Mouse (Mus musculus): ENCODE results near the gene Socs2.
"Not testable (repeated sequence)": the region's sequence is repeated elsewhere in the genome, so short reads cannot be mapped to it uniquely, and the experiment has no call there.

The Socs2 gene

DNA sequence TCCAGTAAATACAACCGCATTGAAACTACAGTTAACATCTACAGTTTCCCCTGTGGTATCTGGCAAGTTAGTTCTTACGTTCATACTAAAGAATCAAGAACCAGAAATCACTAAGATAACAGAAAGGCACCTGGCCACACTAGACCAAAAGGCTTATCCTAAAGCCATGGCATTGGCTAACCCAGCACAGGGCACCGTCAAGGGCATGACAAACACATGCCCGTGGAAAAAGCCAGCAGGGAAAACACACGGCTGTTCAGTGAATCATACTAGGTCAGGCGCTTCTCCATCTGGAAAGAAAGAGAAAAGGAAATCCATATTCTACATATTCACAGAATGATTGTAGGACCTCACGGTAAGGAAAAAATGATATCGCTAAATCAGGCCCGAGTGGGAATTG is 26.1 kb downstream of the Socs2 start:
- DNase-seq: no peak

DNA sequence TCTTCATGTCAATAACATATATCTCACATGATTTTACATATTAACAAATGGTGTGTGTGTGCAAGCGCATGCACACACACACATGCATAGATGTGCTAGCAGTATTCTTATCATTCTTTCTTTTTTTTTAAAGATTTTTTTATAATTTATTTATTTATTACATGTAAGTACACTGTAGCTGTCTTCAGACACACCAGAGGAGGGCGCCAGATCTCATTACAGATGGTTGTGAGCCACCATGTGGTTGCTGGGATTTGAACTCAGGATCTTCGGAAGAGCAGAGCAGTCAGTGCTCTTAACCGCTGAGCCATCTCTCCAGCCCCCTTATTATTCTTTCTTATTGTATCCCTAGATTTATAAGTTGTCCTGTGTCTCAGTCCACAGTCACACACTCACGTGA is 27.2 kb downstream of the Socs2 start:
- DNase-seq: not testable (repeated sequence)

DNA sequence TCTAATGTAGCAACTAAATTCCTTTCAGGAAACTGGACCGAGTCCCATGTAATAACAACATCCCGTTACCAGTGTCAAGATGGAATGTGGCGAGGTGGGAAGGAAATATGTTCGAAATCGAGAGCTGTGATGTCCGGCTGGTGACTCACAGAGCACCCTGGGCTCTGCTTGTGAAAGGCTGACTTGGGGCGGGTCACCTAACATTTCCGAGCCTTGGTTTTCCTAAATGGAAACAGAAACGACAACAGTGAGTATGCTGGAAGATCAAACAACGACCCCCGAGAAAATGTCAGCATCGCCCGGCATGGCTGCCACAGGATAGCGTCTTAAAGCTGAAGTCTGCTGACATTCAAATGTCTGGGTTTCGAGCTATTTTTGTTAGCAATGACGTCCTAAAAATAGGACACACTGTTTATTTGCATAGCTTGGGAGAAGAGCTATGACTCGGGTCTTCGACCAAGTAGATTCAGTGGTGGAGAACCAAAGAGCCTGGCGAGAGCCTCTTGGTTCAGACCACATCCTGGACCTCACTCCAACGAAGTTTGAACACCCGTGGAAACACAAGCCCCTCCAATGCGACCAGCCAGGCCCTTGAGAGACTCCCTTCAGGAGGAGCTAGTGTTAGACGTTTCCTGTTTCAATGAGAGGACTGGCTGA is 28.0 kb downstream of the Socs2 start:
- no peak for DNase-seq

DNA sequence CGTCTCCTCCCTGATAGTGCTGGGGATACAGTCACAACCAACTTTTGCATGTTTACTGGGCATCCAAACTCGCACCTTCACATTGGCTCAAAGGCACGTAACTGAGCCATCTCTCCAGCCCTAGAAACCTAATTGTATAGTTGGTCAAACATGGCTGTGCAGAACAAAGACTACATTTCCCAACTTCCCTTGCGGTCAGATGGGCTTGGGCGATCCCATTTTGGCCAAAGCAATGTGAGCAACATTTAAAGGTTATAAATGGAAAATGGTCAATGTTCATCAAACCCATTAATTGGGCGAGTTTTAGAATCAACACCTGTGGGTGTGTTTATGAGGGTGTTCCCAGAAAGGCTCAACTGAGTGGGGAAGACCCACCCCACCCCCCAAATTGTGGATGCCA is 30.5 kb downstream of the Socs2 start:
- no peak for DNase-seq

DNA sequence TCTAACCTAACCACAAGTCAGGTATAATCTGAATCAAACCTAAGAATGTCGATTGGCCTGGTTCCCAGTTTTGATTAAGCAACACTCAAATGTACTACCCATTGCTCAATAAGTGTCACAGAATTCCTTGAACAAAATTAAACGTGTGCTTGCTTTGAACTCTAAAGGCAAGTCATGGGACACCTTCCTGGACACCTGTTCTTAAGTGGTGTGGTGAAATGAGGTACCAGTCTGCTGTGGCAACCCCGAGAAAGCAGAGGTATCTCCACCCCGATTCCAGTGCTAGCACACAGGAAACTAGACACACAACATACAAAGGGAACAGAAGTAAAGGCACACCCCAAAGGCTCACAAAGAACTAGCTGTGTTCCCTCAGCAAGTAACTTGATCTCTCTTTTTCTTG is 31.2 kb downstream of the Socs2 start:
- no peak for DNase-seq

DNA sequence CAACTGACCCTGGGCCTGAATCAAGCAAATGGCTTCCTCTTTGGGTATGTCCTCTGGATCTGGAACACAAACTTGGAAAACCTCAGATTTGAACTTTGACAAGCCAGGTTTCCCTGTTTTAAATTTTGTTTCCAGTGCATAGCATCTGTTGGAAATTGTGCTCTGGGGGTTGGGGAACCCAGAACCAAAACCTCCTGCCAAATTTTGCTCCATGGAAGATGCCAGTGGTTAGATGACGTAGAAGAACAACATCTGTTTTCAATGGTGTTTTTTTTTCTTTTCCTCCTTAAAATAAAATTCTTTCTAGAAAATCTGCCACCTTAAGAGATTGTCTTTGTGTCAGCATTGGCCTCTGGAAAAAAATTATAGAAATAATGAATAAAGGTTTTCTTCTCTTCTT is 31.9 kb downstream of the Socs2 start:
- DNase-seq: no peak

DNA sequence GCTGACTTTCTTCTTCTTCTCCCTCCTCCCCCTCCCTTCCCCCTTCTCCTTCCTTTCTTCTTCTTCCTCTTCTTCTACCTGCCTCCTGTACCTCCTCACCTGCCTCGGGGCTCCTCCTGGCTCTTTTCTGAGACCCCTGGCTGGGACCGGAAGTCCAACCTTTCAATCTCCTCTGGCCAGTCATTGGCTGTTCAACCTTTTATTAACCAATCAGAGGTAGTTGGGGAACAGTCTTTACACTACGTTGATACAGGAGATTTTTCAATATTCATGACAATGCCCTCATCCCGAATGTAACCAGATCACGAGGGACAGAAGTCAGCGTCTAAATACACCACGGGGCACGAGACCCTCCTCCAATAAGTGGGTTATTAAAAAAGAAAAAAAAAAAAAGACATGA is 32.5 kb downstream of the Socs2 start:
- no peak for DNase-seq

GRCm38 (mm10) chr10:95373340-95373739 is 43.6 kb downstream of the Socs2 start:
- DNase-seq: no peak

DNA sequence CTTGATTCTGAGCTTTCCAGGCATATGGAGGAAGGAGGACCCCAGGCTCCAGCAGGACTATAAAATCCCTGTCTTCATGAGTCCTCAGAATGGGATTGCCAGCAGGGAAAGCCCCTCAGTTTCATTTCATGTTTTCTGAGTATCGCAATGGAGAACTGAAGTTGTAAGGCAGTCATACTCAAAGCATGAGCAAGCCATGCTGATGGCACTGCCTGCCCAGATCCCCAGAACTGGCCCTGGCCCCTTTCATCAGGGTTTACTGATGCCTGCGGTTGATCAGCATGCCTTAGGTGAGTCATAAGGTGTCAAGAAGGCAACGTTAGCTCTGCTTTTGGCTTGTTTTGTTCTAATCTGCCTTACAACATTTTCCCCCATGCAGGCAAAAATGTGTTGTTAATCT is 45.0 kb downstream of the Socs2 start:
- no peak for DNase-seq

GRCm38 (mm10) chr10:95369190-95369589 is 47.8 kb downstream of the Socs2 start:
- DNase-seq: no peak

DNA sequence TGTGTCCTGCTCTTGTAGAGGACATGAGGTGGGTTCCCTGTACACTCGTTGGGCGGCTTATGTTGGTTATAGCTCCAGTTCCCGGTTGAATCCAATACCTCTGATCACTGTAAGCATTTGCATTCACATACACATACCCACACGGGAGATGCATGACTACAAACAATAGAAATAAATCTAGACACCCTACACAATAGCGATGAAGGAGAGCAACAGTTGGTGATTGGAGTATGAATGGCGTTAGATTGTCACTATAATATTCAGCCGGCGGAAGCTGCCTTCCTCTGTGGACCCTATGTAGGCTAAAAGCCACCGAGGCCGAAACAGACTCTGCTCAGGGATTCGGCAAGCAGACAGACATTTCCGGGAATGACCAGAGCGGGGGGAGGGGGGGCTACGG is 48.8 kb downstream of the Socs2 start:
- no peak for DNase-seq

DNA sequence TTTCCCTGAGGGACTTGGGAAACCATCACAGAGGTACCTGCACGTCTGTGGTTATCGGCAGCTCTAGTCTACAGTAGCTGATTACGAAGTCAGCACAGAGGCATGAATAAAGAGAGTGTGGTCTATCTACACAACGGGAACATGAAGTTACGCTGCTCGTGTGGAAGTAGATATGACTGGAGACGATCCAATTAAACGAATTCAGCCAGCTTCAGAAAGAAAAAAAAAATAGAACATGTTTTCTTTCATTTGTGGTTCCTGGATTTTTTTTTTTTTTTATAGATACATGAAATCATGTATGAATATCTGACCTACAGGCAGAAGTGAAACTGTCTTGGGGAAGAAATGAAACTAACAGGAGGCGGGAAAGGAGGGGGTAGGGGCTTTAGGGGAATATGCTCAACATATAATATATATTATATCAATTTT is 49.3 kb downstream of the Socs2 start:
- no peak for DNase-seq

DNA sequence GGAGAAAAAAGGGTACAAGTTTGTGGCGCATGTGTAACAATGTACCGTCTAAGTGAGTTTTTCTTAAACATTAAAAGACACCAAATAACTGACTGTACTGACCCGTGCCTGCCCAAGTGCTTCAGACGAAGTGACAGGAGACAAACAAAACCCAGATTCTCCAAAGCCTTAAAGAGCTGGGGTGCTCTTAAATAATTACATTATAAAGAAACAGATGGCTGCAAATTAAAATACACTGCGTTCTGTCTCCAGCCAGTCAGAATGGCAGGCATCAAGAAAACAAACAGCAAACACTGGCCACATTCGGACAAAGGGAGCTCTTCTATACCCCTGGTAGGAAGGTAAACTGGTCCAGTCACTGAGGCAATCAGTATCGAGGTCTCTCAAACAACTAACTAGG is 49.7 kb downstream of the Socs2 start:
- no peak for DNase-seq

GRCm38 (mm10) chr10:95362326-95362725 is 54.7 kb downstream of the Socs2 start:
- DNase-seq: no peak

DNA sequence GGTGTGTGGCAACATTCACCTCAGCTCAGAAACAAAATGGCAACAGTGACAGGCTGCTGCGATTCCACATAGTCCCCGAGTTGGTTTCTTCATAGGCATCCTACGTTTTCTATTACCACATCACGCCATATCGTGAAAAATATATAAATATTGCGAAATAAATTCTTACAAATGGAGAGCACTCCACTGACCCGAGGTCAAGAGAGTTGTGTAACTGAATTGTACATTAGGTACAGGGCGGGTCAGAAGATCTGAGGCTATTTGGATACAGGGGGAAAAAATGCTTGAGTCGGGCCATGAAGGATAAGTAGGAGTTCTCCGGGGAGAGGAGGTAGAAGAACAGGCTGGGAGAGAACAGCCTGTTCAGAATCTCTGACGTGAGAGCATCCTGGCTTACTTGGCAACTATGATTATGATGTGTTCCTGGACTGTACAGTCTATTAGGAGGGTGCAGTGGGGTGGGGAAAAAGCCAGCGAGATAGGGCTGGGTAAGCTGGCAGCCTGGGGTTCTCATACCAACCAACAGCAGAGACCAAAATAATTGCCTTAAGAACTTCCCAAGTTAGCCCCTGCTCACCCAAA is 55.6 kb downstream of the Socs2 start:
- DNase-seq: no peak

DNA sequence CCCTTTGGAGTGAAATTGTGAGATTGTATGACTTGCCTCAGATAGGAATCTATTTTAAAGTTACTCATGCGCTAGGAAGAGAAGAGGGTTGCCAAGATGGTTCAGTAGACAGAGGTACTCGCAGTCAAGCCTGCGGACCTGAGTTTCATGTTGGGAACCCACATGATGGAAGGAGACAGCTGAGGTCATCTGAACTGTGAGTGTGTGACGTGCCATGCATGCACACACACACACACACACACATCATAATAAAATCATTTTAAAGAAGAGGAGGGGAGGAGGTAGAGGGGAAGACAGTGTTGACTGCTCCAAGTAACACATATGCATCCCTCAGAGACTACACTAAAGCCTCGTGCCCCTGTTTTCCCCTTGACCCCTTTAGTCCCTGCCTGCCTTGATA is 56.9 kb downstream of the Socs2 start:
- DNase-seq: no peak

DNA sequence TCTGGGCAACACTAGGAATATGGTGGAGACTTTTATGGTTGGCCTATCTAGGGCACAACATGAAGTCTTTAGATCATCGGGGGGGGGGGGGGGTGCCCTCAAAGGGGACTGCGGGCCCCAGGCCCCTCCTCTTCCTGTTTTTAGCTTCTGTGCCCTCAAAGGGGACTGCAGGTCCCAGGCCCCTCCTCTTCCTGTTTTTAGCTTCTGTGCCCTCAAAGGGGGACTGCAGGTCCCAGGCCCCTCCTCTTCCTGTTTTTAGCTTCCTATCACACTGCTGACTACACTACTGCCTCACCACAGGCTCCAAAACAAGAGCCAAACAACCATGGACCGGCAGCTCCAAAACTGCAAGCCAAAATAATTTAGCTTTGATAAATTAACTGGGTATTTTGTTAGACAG is 59.3 kb downstream of the Socs2 start:
- DNase-seq: no peak

- DNase-seq: no peak
Measured at GRCm38 (mm10) chr10:95356711-95357110, 60.3 kb downstream of the Socs2 start.

DNA sequence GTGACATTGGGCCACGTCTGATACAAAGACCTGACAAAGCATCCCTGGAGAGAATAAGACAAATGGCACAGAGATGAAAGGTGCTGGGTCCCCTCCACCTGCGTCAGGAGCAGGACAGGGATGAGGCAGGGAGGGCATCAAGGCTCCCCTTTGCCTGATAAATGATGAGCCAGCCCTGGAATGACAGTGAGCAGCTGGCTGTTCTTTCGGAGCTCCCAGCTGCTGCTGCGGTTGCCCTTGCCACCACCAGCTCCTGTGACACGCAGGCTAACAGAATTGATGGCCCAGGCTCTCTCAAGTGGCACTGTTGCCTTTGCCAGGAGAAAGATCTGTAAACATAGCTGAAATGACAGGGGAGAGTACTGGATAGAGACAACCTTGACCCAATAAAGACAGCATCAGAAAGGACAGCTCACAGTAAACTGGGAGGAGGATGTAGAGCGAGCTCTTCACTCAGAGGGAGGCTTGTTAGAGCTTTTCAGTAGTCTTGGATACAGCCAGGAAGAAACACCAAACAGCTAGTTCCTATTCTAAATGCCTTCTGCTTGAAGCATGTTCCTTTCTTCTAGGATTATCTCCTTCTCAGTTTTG is 61.2 kb downstream of the Socs2 start:
- DNase-seq: peak; percentile 13

DNA sequence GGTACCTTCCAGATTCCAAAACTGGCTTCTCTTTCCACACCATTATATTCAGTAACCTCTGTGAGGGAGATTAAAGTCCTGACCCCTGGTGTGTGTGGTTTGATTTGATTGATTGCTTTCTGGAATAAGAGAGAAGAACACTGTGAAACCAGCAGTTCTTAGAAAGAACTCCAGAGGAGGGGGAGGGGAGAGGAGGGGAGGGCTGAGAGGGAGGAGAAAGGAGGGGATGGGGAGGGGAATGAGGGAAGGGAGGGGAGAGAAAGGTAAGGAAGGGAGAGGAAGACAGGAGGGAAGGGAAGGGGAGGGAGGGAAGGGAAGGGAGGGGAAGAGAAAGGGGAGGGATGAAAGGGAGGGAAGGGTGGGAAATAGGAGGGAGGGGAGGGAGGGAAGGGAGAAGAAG is 62.3 kb downstream of the Socs2 start:
- DNase-seq: no peak

DNA sequence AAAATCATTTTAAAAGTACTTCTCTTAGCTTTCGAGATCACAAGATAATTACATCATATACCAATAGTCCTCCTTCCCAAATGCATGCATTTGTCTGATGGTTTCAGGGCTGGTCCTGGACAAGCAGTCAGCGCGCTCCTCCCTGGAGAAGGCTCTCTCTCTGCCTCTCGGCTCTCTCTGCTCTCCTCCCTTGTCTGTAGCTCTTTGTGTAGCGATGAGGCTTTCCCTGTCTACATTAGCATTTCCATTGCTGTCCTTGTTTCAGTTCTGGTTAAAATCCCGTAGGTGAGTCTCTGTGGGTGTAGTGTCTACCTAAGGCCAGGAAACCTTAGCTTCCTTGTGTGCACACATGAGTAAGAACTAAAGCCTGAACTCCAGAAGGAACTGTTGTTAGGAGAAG is 62.9 kb downstream of the Socs2 start:
- DNase-seq: no peak

DNA sequence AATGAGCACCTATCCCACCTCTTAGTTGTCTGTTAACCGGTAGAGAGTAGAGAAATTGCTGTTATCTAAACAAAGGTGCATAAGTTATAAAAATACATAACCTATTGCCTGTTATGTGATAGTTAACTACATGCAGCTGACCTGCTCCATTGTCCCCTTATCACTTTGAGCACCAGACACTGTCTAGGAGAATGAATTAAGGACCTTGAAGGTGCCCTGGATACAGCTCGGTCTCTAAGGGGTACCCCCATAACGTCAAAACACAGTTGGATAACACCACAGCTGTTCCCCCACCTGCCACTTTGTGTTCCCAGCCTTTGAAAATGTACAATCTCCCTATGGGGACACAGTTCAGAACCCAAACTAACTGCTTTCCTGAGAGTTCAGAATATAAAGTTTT is 68.5 kb downstream of the Socs2 start:
- DNase-seq: no peak

DNA sequence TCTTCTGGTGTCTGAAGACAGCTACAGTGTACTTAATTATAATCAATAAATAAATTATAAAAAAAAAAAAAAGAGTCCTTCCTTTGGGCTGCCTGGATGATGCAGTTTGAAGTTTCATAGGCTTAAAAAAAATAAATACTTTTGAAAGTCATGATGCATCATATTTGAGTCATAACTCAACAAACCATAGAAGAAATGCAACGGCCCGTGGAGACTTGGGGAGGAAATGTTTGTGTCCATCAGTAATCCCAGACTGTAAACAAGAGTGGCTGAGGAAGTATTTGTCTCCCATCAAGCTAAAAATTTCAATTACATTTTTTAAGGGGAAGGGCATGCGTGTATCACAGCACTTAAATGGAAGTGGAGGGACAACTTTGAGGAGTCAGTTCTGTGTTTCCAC is 69.2 kb downstream of the Socs2 start:
- DNase-seq: no peak

GRCm38 (mm10) chr10:95342833-95343590 is 74.0 kb downstream of the Socs2 start:
- no peak for DNase-seq

All from retina, postnatal 1 day (tissue).